Mouse (Mus musculus) CH12.LX (cell line): ENCODE measurements at regions not wholly inside any gene's neighbourhood (a gene's known extent, or its start where the extent isn't known, plus 50 kb on each side); places are given as distances from the start of the nearest gene placed in this dataset.

Experiments
- DNase-seq: peaks from one replicate; pipeline ENCODE4 v3.0.0-alpha.2; 2013; ENCODE audit errors: extremely low read depth
- H3K27ac ChIP-seq: 2 replicates; pipeline ENCODE4 v1.5.1; 2012; ENCODE audit warnings: low read depth, mild to moderate bottlenecking, control low read depth, moderate library complexity; ENCODE audit not compliant: insufficient read depth
- H3K27me3 ChIP-seq: replicated peaks from 2 replicates; pipeline ENCODE3; 2012; ENCODE audit warnings: inconsistent platforms
- H3K36me3 ChIP-seq, 2 experiments: replicated peaks in 1 of 2; 2 replicates each; pipeline versions ENCODE3 to v1.6.1; 2012; ENCODE audit warnings: inconsistent platforms in 1 of 2, low read length in 1 of 2, mild to moderate bottlenecking in 1 of 2, mixed read lengths in 1 of 2, moderate library complexity in 1 of 2; ENCODE audit not compliant: control insufficient read depth in 1 of 2, insufficient read depth in 1 of 2
- H3K4me1 ChIP-seq, 2 experiments: 2 replicates each; pipeline ENCODE4 v1.6.1; 2012; ENCODE audit warnings: inconsistent platforms in 1 of 2, moderate library complexity in 1 of 2; ENCODE audit not compliant: insufficient read depth in 2 of 2, control insufficient read depth in 1 of 2
- H3K4me2 ChIP-seq: 2 replicates; pipeline ENCODE4 v1.6.1; 2012; ENCODE audit warnings: low read depth, mild to moderate bottlenecking, control low read depth; ENCODE audit not compliant: poor library complexity, insufficient read depth, severe bottlenecking
- H3K4me3 ChIP-seq, 3 experiments: fragments of 150-350 bp in 1 of 3; sonication (generic) in 1 of 3; replicated peaks in 1 of 3; 2 replicates each; pipeline versions ENCODE3 to v1.5.1; 2011 to 2012; ENCODE audit warnings: low read depth in 2 of 3, low read length in 2 of 3, mild to moderate bottlenecking in 2 of 3, moderate library complexity in 2 of 3, control low read depth in 1 of 3, improper control_type of control experiment in 1 of 3, inconsistent platforms in 1 of 3, mixed read lengths in 1 of 3; ENCODE audit not compliant: poor library complexity in 1 of 3
- H3K79me2 ChIP-seq: replicated peaks from 2 replicates; pipeline ENCODE4 v1.6.1; 2012; ENCODE audit warnings: mild to moderate bottlenecking, moderate library complexity; ENCODE audit not compliant: control insufficient read depth, poor library complexity, insufficient read depth, severe bottlenecking; ENCODE audit errors: extremely low read depth
- H3K9ac ChIP-seq: 2 replicates; pipeline ENCODE4 v1.6.1; 2012; ENCODE audit warnings: low read depth, mild to moderate bottlenecking, control low read depth, moderate library complexity; ENCODE audit not compliant: insufficient read depth
- H3K9me3 ChIP-seq: replicated peaks from 2 replicates; pipeline ENCODE3; 2012; ENCODE audit warnings: low read length, inconsistent platforms, mixed read lengths
- BHLHE40 ChIP-seq: IDR thresholded peaks from 2 replicates; pipeline ENCODE4 v1.6.1; 2011; ENCODE audit warnings: mild to moderate bottlenecking, low read depth, low read length, improper control_type of control experiment
- CTCF ChIP-seq, 2 experiments: IDR thresholded peaks in 1 of 2; conservative IDR thresholded peaks in 1 of 2; 2 replicates each; pipeline ENCODE4 v1.5.1; 2011 to 2012; ENCODE audit warnings: low read depth in 2 of 2, low read length in 2 of 2, improper control_type of control experiment in 1 of 2, inconsistent platforms in 1 of 2, mild to moderate bottlenecking in 1 of 2, moderate library complexity in 1 of 2
- ELF1 ChIP-seq: IDR thresholded peaks from 2 replicates; pipeline ENCODE4 v1.6.1; 2014; ENCODE audit warnings: low read depth, mild to moderate bottlenecking, inconsistent platforms, low read length, improper control_type of control experiment
- EP300 ChIP-seq: IDR thresholded peaks from 2 replicates; pipeline ENCODE4 v1.6.1; 2011; ENCODE audit warnings: low read length, improper control_type of control experiment
- ETS1 ChIP-seq: conservative IDR thresholded peaks from 2 replicates; pipeline ENCODE4 v1.6.1; 2012; ENCODE audit warnings: low read depth, mild to moderate bottlenecking, inconsistent platforms, low read length, improper control_type of control experiment, moderate library complexity
- HCFC1 ChIP-seq: IDR thresholded peaks from 2 replicates; pipeline ENCODE4 v1.6.1; 2012; ENCODE audit warnings: low read depth, mild to moderate bottlenecking, inconsistent platforms, low read length, improper control_type of control experiment
- IRF4 ChIP-seq: IDR thresholded peaks from 2 replicates; pipeline ENCODE4 v1.6.1; 2014; ENCODE audit warnings: low read depth, mild to moderate bottlenecking, inconsistent platforms, low read length, improper control_type of control experiment
- JUND ChIP-seq: conservative IDR thresholded peaks from 2 replicates; pipeline ENCODE4 v1.6.1; 2011; ENCODE audit warnings: low read depth, low read length, improper control_type of control experiment
- KAT2A ChIP-seq: IDR thresholded peaks from 2 replicates; pipeline ENCODE4 v1.6.1; 2012; ENCODE audit warnings: low read length, improper control_type of control experiment, inconsistent platforms; ENCODE audit not compliant: insufficient replicate concordance
- MAFK ChIP-seq: IDR thresholded peaks from 2 replicates; pipeline ENCODE4 v1.6.1; 2011; ENCODE audit warnings: low read length, improper control_type of control experiment; ENCODE audit not compliant: insufficient replicate concordance
- MAZ ChIP-seq: IDR thresholded peaks from 2 replicates; pipeline ENCODE4 v1.6.1; 2012; ENCODE audit warnings: low read depth, mild to moderate bottlenecking, inconsistent platforms, low read length, improper control_type of control experiment, moderate library complexity
- MEF2A ChIP-seq: IDR thresholded peaks from 2 replicates; pipeline ENCODE4 v1.6.1; 2014; ENCODE audit warnings: low read depth, mild to moderate bottlenecking, inconsistent platforms, low read length, improper control_type of control experiment, borderline replicate concordance
- MXI1 ChIP-seq: IDR thresholded peaks from 2 replicates; pipeline ENCODE4 v1.6.1; 2011; ENCODE audit warnings: mild to moderate bottlenecking, low read depth, low read length, improper control_type of control experiment
- MYC ChIP-seq: IDR thresholded peaks from 2 replicates; pipeline ENCODE4 v1.6.1; 2011; ENCODE audit warnings: low read depth, mild to moderate bottlenecking, improper control_type of control experiment, low read length
- NELFE ChIP-seq: IDR thresholded peaks from 2 replicates; pipeline ENCODE4 v1.6.1; 2011; ENCODE audit warnings: low read depth, low read length, improper control_type of control experiment
- NRF1 ChIP-seq: IDR thresholded peaks from 2 replicates; pipeline ENCODE4 v1.6.1; 2014; ENCODE audit warnings: low read depth, mild to moderate bottlenecking, inconsistent platforms, low read length, improper control_type of control experiment, moderate library complexity
- PAX5 ChIP-seq: IDR thresholded peaks from 2 replicates; pipeline ENCODE4 v1.6.1; 2012; ENCODE audit warnings: low read length, inconsistent platforms, mixed read lengths
- RAD21 ChIP-seq: IDR thresholded peaks from 2 replicates; pipeline ENCODE4 v1.6.1; 2011; ENCODE audit warnings: low read depth, mild to moderate bottlenecking, low read length, improper control_type of control experiment, moderate library complexity
- SIN3A ChIP-seq: IDR thresholded peaks from 2 replicates; pipeline ENCODE4 v1.6.1; 2012; ENCODE audit warnings: low read length, improper control_type of control experiment, inconsistent platforms
- SMC3 ChIP-seq: IDR thresholded peaks from 2 replicates; pipeline ENCODE4 v1.6.1; 2011; ENCODE audit warnings: low read depth, low read length, improper control_type of control experiment
- TCF12 ChIP-seq: IDR thresholded peaks from 2 replicates; pipeline ENCODE4 v1.6.1; 2014; ENCODE audit warnings: low read depth, mild to moderate bottlenecking, inconsistent platforms, low read length, improper control_type of control experiment
- ZC3H11A ChIP-seq: IDR thresholded peaks from 2 replicates; pipeline ENCODE4 v1.6.1; 2012; ENCODE audit warnings: low read depth, mild to moderate bottlenecking, inconsistent platforms, low read length, improper control_type of control experiment
- ZKSCAN1 ChIP-seq: IDR thresholded peaks from 2 replicates; pipeline ENCODE4 v1.6.1; 2012; ENCODE audit warnings: low read depth, inconsistent platforms, low read length, improper control_type of control experiment, borderline replicate concordance
- dilution Hi-C: fragments of 300-500 bp; cut with MboI; formaldehyde crosslinking; loops from 2 replicates; pipeline ENCODE4 v1.14.3; 2020; ENCODE audit warnings: low sequenced_read_pairs; ENCODE audit not compliant: extremely low pct_unique_long_range_greater_than_20kb, extremely low pct_ligation_motif_present
- in situ Hi-C: fragments of 300-500 bp; cut with MboI; formaldehyde crosslinking; loops from 3 replicates; pipeline ENCODE4 v1.14.3; 2019; ENCODE audit warnings: low sequenced_read_pairs, low pct_ligation_motif_present, low pct_unique_long_range_greater_than_20kb, mixed read lengths

- in situ Hi-C loops (loop anchor here (25.0 kb wide), 1 partner anchor 347 kb away; no protein-coding TSS in a partner anchor), dilution Hi-C loops (no loop called here)
- no peaks in the 10 kb centered on the region for H3K36me3 ChIP-seq
- no peak overlapping the region for H3K4me2 ChIP-seq
- H3K79me2 ChIP-seq: no peaks in the 10 kb centered on the region
- no peak for TF ChIP-seq MAZ
- no peak for TF ChIP-seq NELFE
- no peak for TF ChIP-seq RAD21
- TF ChIP-seq SMC3: no peak
- no peak for TF ChIP-seq KAT2A
- no peak for TF ChIP-seq TCF12
- no peak for TF ChIP-seq ELF1
- no peak for TF ChIP-seq ZKSCAN1
- no peak for DNase-seq
- no peaks in the 10 kb centered on the region for H3K9me3 ChIP-seq
- H3K4me3 ChIP-seq: no peak overlapping the region
- no peaks in the 10 kb centered on the region for H3K4me1 ChIP-seq
- H3K9ac ChIP-seq: no peak overlapping the region
- H3K27me3 ChIP-seq: no peaks in the 10 kb centered on the region
- H3K27ac ChIP-seq: no peak overlapping the region
Observed at GRCm38 (mm10) chr5:18434245-18434644, 74.1 kb upstream of the Gnai1 start.

- Histone ChIP-seq H3K9me3 (no peaks in the 10 kb centered on the region), H3K9ac (no peak overlapping the region), H3K4me2 (no peak overlapping the region), H3K27ac (no peak overlapping the region), H3K36me3 (no peaks in the 10 kb centered on the region), H3K4me1 (no peaks in the 10 kb centered on the region), H3K79me2 (no peaks in the 10 kb centered on the region)
- in situ Hi-C loops: loop anchor here (25.0 kb wide), 1 partner anchor 346 kb away; no protein-coding TSS in a partner anchor
- TF ChIP-seq ZC3H11A (no peak), EP300 (no peak), MAFK (no peak), MXI1 (no peak), ETS1 (no peak), SMC3 (no peak), JUND (no peak), BHLHE40 (no peak), CTCF (conservative IDR thresholded peaks at IDR 0.05 in 1 of 2, IDR thresholded peaks at IDR 0.05 in 1 of 2; ENCODE audit: low read depth in 2 of 2, low read length in 2 of 2) (no peak), ZKSCAN1 (no peak), MEF2A (no peak), MYC (no peak), RAD21 (no peak), SIN3A (no peak), HCFC1 (no peak), TCF12 (no peak), IRF4 (no peak), PAX5 (no peak), NRF1 (no peak), KAT2A (no peak)
- TF ChIP-seq, all 38 proteins: peak for 0
- H3K4me3 ChIP-seq: no peak overlapping the region
- DNase-seq: no peak
- no peaks in the 10 kb centered on the region for H3K27me3 ChIP-seq
- dilution Hi-C loops: no loop called here
Observed at GRCm38 (mm10) chr5:18433287-18433686, 73.1 kb upstream of the Gnai1 start.
